Mouse (Mus musculus) hindbrain, postnatal 0 days (tissue): ENCODE results near the gene Gm28036. TPM values are rescaled to one million over a fixed set of nuclear protein-coding genes. Genes with fewer than 3 reads are reported as not detected.

ENCODE experiments used
- ATAC-seq: fragments of 200-750 bp; cut with Nextera tagmentation; 2 replicates; pipeline ENCODE4 v1.8.0; 2017; ENCODE audit warnings: mild to moderate bottlenecking, moderate TSS enrichment, moderate library complexity
- DNase-seq: peaks from one replicate; pipeline ENCODE4 v3.0.0-alpha.2; 2015; ENCODE audit warnings: low spot score
- H3K27ac ChIP-seq: fragments of 300-500 bp; sonication (generic); 2 replicates; pipeline ENCODE4 v1.5.1; 2014; ENCODE audit warnings: mild to moderate bottlenecking
- H3K27me3 ChIP-seq: fragments of 300-500 bp; sonication (generic); 2 replicates; pipeline ENCODE4 v1.6.1; 2014; ENCODE audit warnings: low read length, mixed read lengths; ENCODE audit not compliant: insufficient read depth
- H3K36me3 ChIP-seq: fragments of 300-500 bp; sonication (generic); 2 replicates; pipeline ENCODE4 v1.6.1; 2014; ENCODE audit warnings: low read length, mixed read lengths; ENCODE audit not compliant: insufficient read depth
- H3K4me1 ChIP-seq: fragments of 300-500 bp; sonication (generic); 2 replicates; pipeline ENCODE4 v1.6.1; 2014; ENCODE audit warnings: antibody characterized with exemption, low read length, mixed read lengths; ENCODE audit not compliant: insufficient read depth
- H3K4me2 ChIP-seq: fragments of 300-500 bp; sonication (generic); 2 replicates; pipeline ENCODE4 v1.6.1; 2014; ENCODE audit warnings: low read depth, mild to moderate bottlenecking, low read length, moderate library complexity, mixed read lengths
- H3K4me3 ChIP-seq: fragments of 300-500 bp; sonication (generic); 2 replicates; pipeline ENCODE4 v1.5.1; 2014; ENCODE audit warnings: low read length
- H3K9ac ChIP-seq: fragments of 300-500 bp; sonication (generic); replicated peaks from 2 replicates; pipeline ENCODE4 v1.6.1; 2014; ENCODE audit warnings: mild to moderate bottlenecking, low read length, moderate library complexity, mixed read lengths
- H3K9me3 ChIP-seq: fragments of 300-500 bp; sonication (generic); 2 replicates; pipeline ENCODE4 v1.6.1; 2016; ENCODE audit warnings: low read length, mixed read lengths
- CTCF ChIP-seq: IDR thresholded peaks from 2 replicates; pipeline ENCODE4 v1.5.1; 2016; ENCODE audit warnings: antibody characterized with exemption, control low read depth, low read depth
- WGBS: fragments of 180-500 bp; shearing (Covaris S2); extraction: QIAGEN DNeasy Blood & Tissue Kit; methylation state at CpG from one replicate; pipeline ENCODE4 v1.1.7; 2014; 5-methylcytosine and 5-hydroxymethylcytosine counted together
- polyA plus RNA-seq: library from polyadenylated mRNA; unstranded; fragments of >200 nt; fragmentation: Nextera tagmentation; extraction: Ambion mirVana; gene quantifications from 2 replicates; pipeline ENCODE4 v1.2.1, GENCODE M21; 2015
- total RNA-seq: library from RNA; depleted of rRNA; stranded (reverse); fragments of >200 nt; gene quantifications from 2 replicates; pipeline ENCODE4 v1.2.3, GENCODE M21; 2014

The Gm28036 gene
- total and polyA plus RNA-seq, 2 experiments from 2014 or later = 10.6 to 82.1 TPM

- Histone ChIP-seq H3K4me3 (no peak overlapping the region), H3K9ac (no peak overlapping the region), H3K9me3 (no peaks in the 10 kb centered on the region), H3K36me3 (no peaks in the 10 kb centered on the region), H3K4me2 (no peak overlapping the region), H3K4me1 (no peaks in the 10 kb centered on the region), H3K27me3 (no peaks in the 10 kb centered on the region), H3K27ac (no peak overlapping the region)
- ATAC-seq (no peak), DNase-seq (no peak)
- 90% methylated on average over 7 of the region's 7 CpGs for WGBS
- TF ChIP-seq CTCF = no peak
Observed at GRCm38 (mm10) chr2:156087391-156088110, 39.3 kb downstream of the Gm28036 start.

GRCm38 (mm10) chr2:156084541-156084940 lies 42.4 kb downstream of the Gm28036 start:
- no peaks in the 10 kb centered on the region for H3K9me3 ChIP-seq
- H3K36me3 ChIP-seq = no peaks in the 10 kb centered on the region
- 95% methylated on average over 3 of the region's 3 CpGs for WGBS
- no peak for ATAC-seq
- no peak overlapping the region for H3K4me2 ChIP-seq
- no peak for TF ChIP-seq CTCF
- H3K27ac ChIP-seq = no peak overlapping the region
- no peak for DNase-seq
- H3K4me3 ChIP-seq = no peak overlapping the region
- no peaks in the 10 kb centered on the region for H3K27me3 ChIP-seq
- no peaks in the 10 kb centered on the region for H3K4me1 ChIP-seq
- no peak overlapping the region for H3K9ac ChIP-seq

- Histone ChIP-seq H3K4me1 (no peaks in the 10 kb centered on the region), H3K36me3 (peaks cover 31% of the 10 kb centered on the region), H3K27me3 (no peaks in the 10 kb centered on the region), H3K27ac (peak overlapping the region; percentile 48; the same call in 1 of the 2 replicates), H3K9me3 (no peaks in the 10 kb centered on the region), H3K4me3 (no peak overlapping the region), H3K4me2 (no peak overlapping the region), H3K9ac (no peak overlapping the region)
- no peak for TF ChIP-seq CTCF
- DNase-seq = no peak
- 86% methylated on average over 7 of the region's 7 CpGs for WGBS
- ATAC-seq = no peak
Observed at GRCm38 (mm10) chr2:156080391-156080790, 46.5 kb downstream of the Gm28036 start.

GRCm38 (mm10) chr2:156079674-156080073 lies 47.2 kb downstream of the Gm28036 start:
- H3K4me3 ChIP-seq = no peak overlapping the region
- no peak for TF ChIP-seq CTCF
- no peak overlapping the region for H3K9ac ChIP-seq
- H3K4me1 ChIP-seq = no peaks in the 10 kb centered on the region
- no peaks in the 10 kb centered on the region for H3K9me3 ChIP-seq
- ATAC-seq (no peak), DNase-seq (peak; percentile 10)
- 36% methylated on average over 4 of the region's 4 CpGs for WGBS
- peaks cover 36% of the 10 kb centered on the region for H3K36me3 ChIP-seq
- no peak overlapping the region for H3K4me2 ChIP-seq
- no peaks in the 10 kb centered on the region for H3K27me3 ChIP-seq
- no peak overlapping the region for H3K27ac ChIP-seq

GRCm38 (mm10) chr2:156079183-156079560 lies 47.7 kb downstream of the Gm28036 start:
- no peak overlapping the region for H3K4me2 ChIP-seq
- no peaks in the 10 kb centered on the region for H3K27me3 ChIP-seq
- no peaks in the 10 kb centered on the region for H3K9me3 ChIP-seq
- no peak overlapping the region for H3K9ac ChIP-seq
- no peak for ATAC-seq
- DNase-seq = no peak
- H3K4me1 ChIP-seq = no peaks in the 10 kb centered on the region
- WGBS = 90% methylated on average over 8 of the region's 8 CpGs
- peaks cover 41% of the 10 kb centered on the region for H3K36me3 ChIP-seq
- no peak overlapping the region for H3K4me3 ChIP-seq
- H3K27ac ChIP-seq = no peak overlapping the region
- TF ChIP-seq CTCF = no peak

- Histone ChIP-seq H3K4me1 (no peaks in the 10 kb centered on the region), H3K9me3 (no peaks in the 10 kb centered on the region), H3K4me2 (no peak overlapping the region), H3K36me3 (peaks cover 47% of the 10 kb centered on the region), H3K27ac (no peak overlapping the region), H3K4me3 (no peak overlapping the region), H3K9ac (no peak overlapping the region), H3K27me3 (no peaks in the 10 kb centered on the region)
- ATAC-seq (no peak), DNase-seq (no peak)
- WGBS = 87% methylated on average over 16 of the region's 16 CpGs
- no peak for TF ChIP-seq CTCF
Observed at GRCm38 (mm10) chr2:156078421-156079182, 48.3 kb downstream of the Gm28036 start.

- peaks cover 59% of the 10 kb centered on the region for H3K36me3 ChIP-seq
- no peaks in the 10 kb centered on the region for H3K9me3 ChIP-seq
- H3K27ac ChIP-seq = no peak overlapping the region
- no peak for TF ChIP-seq CTCF
- ATAC-seq (no peak), DNase-seq (no peak)
- no peak overlapping the region for H3K4me3 ChIP-seq
- WGBS = 97% methylated on average over 7 of the region's 7 CpGs
- no peak overlapping the region for H3K9ac ChIP-seq
- no peaks in the 10 kb centered on the region for H3K4me1 ChIP-seq
- no peaks in the 10 kb centered on the region for H3K27me3 ChIP-seq
- no peak overlapping the region for H3K4me2 ChIP-seq
Observed at GRCm38 (mm10) chr2:156077461-156077860, 49.4 kb downstream of the Gm28036 start.
